Mouse (Mus musculus) c-Kit-positive CD71-positive TER-119-negative erythroid progenitor cells, embryonic 14.5 days (primary cell): ENCODE measurements around the gene Insm1.

Experiments used
- DNase-seq: peaks from one replicate; pipeline ENCODE4 v3.0.0-alpha.2; 2013; ENCODE audit warnings: low read depth

The Insm1 gene

GRCm38 (mm10) chr2:146265045-146265444, 43.3 kb downstream of the Insm1 start:
- no peak for DNase-seq

- DNase-seq: no peak
Observed at GRCm38 (mm10) chr2:146266539-146266938, 44.8 kb downstream of the Insm1 start.
